In genomic region chr4:86574939-86575282, GRCm38 (mm10) we compare ENCODE assay signal across 8 mouse cellular contexts. TPM values are rescaled to one million over a fixed set of nuclear protein-coding genes. Genes with fewer than 3 reads are reported as not detected.
A peak's percentile ranks its signal among the peaks of the same experiment; 100 is the strongest.
DNase-seq lines count a peak whose midpoint lies in the region; ATAC-seq and TF ChIP-seq lines count a peak whose summit lies in the region.

No protein-coding gene starts in this region.

- peak; percentile 8; the same call in 1 of the 2 replicates for ATAC-seq in cerebellum, adult (ENCODE audit: insufficient number of reproducible peaks, low FRiP score, low TSS enrichment)

- no peak for DNase-seq in cerebellum, adult 9-10 months
- no peak for DNase-seq in spleen, adult 2 months (ENCODE audit: low read depth in 1 of 2, low spot score in 2 of 2)
- no peak for DNase-seq in spleen, postnatal 10 days (ENCODE audit: low spot score in 2 of 2)
- peak; percentile 36 for DNase-seq in limb, embryonic 10.5 days (ENCODE audit: low spot score)
- no peak for DNase-seq in urinary bladder, adult 18-20 months (ENCODE audit: low spot score in 2 of 2)
- DNase-seq in urinary bladder, postnatal 4 days (ENCODE audit: low spot score in 2 of 2), result no peak

- H3K27ac ChIP-seq in spleen, adult 2 months (ENCODE audit: insufficient read depth, low read length), result peak overlapping the region; percentile 99
- peak overlapping the region; percentile 94 for H3K27ac ChIP-seq in limb, embryonic 10.5 days
- peak overlapping the region; percentile 97; the same call in 1 of the 2 replicates for H3K27ac ChIP-seq in small intestine, adult 2 months (ENCODE audit: insufficient read depth, low read depth, low read length)

- peak overlapping the region; percentile 96 for H3K4me3 ChIP-seq in spleen, adult 2 months (ENCODE audit: extremely low read depth, insufficient read depth, insufficient read length)
- H3K4me3 ChIP-seq in limb, embryonic 10.5 days, result peak overlapping the region; percentile 75
- H3K4me3 ChIP-seq in small intestine, adult 2 months (ENCODE audit: low read depth, low read length), result peak overlapping the region; percentile 94; the same call in 1 of the 2 replicates

- no peak for TF ChIP-seq POLR2A in spleen, adult 2 months (IDR thresholded peaks at IDR 0.05; ENCODE audit: low read depth, low read length)
- no peak for TF ChIP-seq POLR2A in small intestine, adult 2 months (IDR thresholded peaks at IDR 0.05; ENCODE audit: low read depth, low read length)

- no peak for TF ChIP-seq CTCF in spleen, adult 2 months (IDR thresholded peaks at IDR 0.05; ENCODE audit: extremely low read depth, insufficient read depth, insufficient read length, insufficient replicate concordance)
- no peak for TF ChIP-seq CTCF in small intestine, adult 2 months (IDR thresholded peaks at IDR 0.05; ENCODE audit: extremely low read depth, insufficient read length, insufficient replicate concordance, low read depth, low read length)

- no peaks in the 10 kb centered on the region for H3K36me3 ChIP-seq in spleen, adult 2 months (ENCODE audit: control insufficient read depth, insufficient read depth, low read length)
- peaks cover 22% of the 10 kb centered on the region for H3K36me3 ChIP-seq in limb, embryonic 10.5 days
- H3K36me3 ChIP-seq in small intestine, adult 2 months (ENCODE audit: control insufficient read depth, insufficient read depth, low read length), result 0 out of 2 replicates have a peak, but pooled peaks cover 1% of the 10 kb centered on the region

- H3K4me1 ChIP-seq in spleen, adult 2 months (ENCODE audit: control insufficient read depth, insufficient read depth, insufficient read length), result peaks cover 13% of the 10 kb centered on the region; the same call in 1 of the 2 replicates
- peaks cover 21% of the 10 kb centered on the region for H3K4me1 ChIP-seq in limb, embryonic 10.5 days
- peaks cover 9% of the 10 kb centered on the region; the same call in 1 of the 2 replicates for H3K4me1 ChIP-seq in small intestine, adult 2 months (ENCODE audit: control insufficient read depth, insufficient read depth, insufficient read length, low read length)

- 20% methylated on average over 6 of the region's 6 CpGs for WGBS in spleen, adult 2 months
- WGBS in limb, embryonic 10.5 days, result 18% methylated on average over 6 of the region's 6 CpGs
- WGBS in small intestine, adult 2 months, result 7% methylated on average over 6 of the region's 6 CpGs

- no peaks in the 10 kb centered on the region for H3K9me3 ChIP-seq in limb, embryonic 10.5 days (replicated peaks)

- H3K27me3 ChIP-seq in spleen, adult 2 months (ENCODE audit: control insufficient read depth, insufficient read depth, low read length), result no peaks in the 10 kb centered on the region
- no peaks in the 10 kb centered on the region for H3K27me3 ChIP-seq in limb, embryonic 10.5 days (ENCODE audit: low read depth, poor library complexity, severe bottlenecking)
- H3K27me3 ChIP-seq in small intestine, adult 2 months (ENCODE audit: control insufficient read depth, insufficient read depth, low read length), result no peaks in the 10 kb centered on the region

RNA-seq across cellular contexts. Expression of gene Rraga, which starts 0.6 kb away (rescaled TPM):
- 23.0 and 32.8 TPM in 2 replicates for polyA plus RNA-seq in spleen, adult 2 months (2012; rRNA removed)
- 46.3 and 48.5 TPM in 2 replicates for polyA plus RNA-seq in limb, embryonic 10.5 days (2016; fragmentation: Nextera tagmentation; extraction: Ambion mirVana)
- polyA plus RNA-seq in small intestine, adult 2 months (2012; rRNA removed), result 13.2 and 22.1 TPM in 2 replicates

RNA-seq across cellular contexts. Expression of gene Saxo1, which starts 16.8 kb away (rescaled TPM):
- not detected in 2 replicates for polyA plus RNA-seq in spleen, adult 2 months (2012; rRNA removed)
- not detected in 2 replicates for polyA plus RNA-seq in limb, embryonic 10.5 days (2016; fragmentation: Nextera tagmentation; extraction: Ambion mirVana)
- not detected in 2 replicates for polyA plus RNA-seq in small intestine, adult 2 months (2012; rRNA removed)

RNA-seq across cellular contexts. Expression of gene Haus6, which starts 36.9 kb away (rescaled TPM):
- polyA plus RNA-seq in spleen, adult 2 months (2012; rRNA removed), result 8.8 and 14.3 TPM in 2 replicates
- polyA plus RNA-seq in limb, embryonic 10.5 days (2016; fragmentation: Nextera tagmentation; extraction: Ambion mirVana), result 30.1 and 30.9 TPM in 2 replicates
- polyA plus RNA-seq in small intestine, adult 2 months (2012; rRNA removed), result 1.3 and 3.4 TPM in 2 replicates
